Mouse (Mus musculus) left cerebral cortex, postnatal 14 days (tissue): ENCODE measurements at regions not wholly inside any gene's neighbourhood (a gene's known extent, or its start where the extent isn't known, plus 50 kb on each side); places are given as distances from the start of the nearest gene placed in this dataset.

ENCODE experiments used
- DNase-seq, 2 experiments: peaks; one replicate each; pipeline ENCODE4 v3.0.0; 2021 to 2022; ENCODE audit warnings: low spot score in 2 of 2, mixed read lengths in 1 of 2
- intact Hi-C: fragments of 180-260 bp; cut with DNase I; formaldehyde crosslinking; loops from one replicate; pipeline ENCODE4 v1.15.1; 2025

- intact Hi-C loops, result no loop called here
- DNase-seq, result peak in 1 of 2 experiments; percentile 0
These were observed 1568.4 kb downstream of the Pla2g4a start for GRCm38 (mm10) chr1:148392673-148393072.
